Mouse (Mus musculus): ENCODE measurements around the gene Pmvk.

GRCm38 (mm10) chr3:89456726-89457665 is 2.7 kb downstream of the Pmvk start:
- TF ChIP-seq CTCF (IDR thresholded peaks at IDR 0.05; ENCODE audit: low read depth) (peak; percentile 84), EP300 (optimal IDR thresholded peaks at IDR 0.05) (no peak)
